Mouse (Mus musculus) CD4-positive, CD25-positive, alpha-beta regulatory T cell, adult 2 months (primary cell): ENCODE results near the gene AC129217.1.
"Not testable (repeated sequence)": the region's sequence is repeated elsewhere in the genome, so short reads cannot be mapped to it uniquely, and the experiment has no call there.

Experiments used
- DNase-seq: peaks from one replicate; pipeline ENCODE4 v3.0.0-alpha.2; 2012; ENCODE audit warnings: low read depth, low spot score

AC129217.1 gene

GRCm38 (mm10) chr19:8830664-8831063 lies 1.1 kb downstream of the AC129217.1 start:
- no peak for DNase-seq

- DNase-seq: no peak
Observed at GRCm38 (mm10) chr19:8831262-8831661, 1.7 kb downstream of the AC129217.1 start.

- DNase-seq: no peak
Observed at GRCm38 (mm10) chr19:8832971-8833370, 3.4 kb downstream of the AC129217.1 start.

- DNase-seq: not testable (repeated sequence)
Observed at GRCm38 (mm10) chr19:8836327-8836726, 6.8 kb downstream of the AC129217.1 start.

GRCm38 (mm10) chr19:8837251-8837791 lies 7.7 kb downstream of the AC129217.1 start, which contains the start of gene Bscl2:
Bscl2 (plus strand) TSS chr19:8837467.
- DNase-seq: peak; percentile 89

GRCm38 (mm10) chr19:8838041-8838730 lies 8.6 kb downstream of the AC129217.1 start:
- peak; percentile 34 for DNase-seq

GRCm38 (mm10) chr19:8839103-8839907 lies 9.7 kb downstream of the AC129217.1 start, which contains the start of gene Gng3:
Gng3 (minus strand) TSS chr19:8839194.
- no peak for DNase-seq

- DNase-seq: peak; percentile 67
Observed at GRCm38 (mm10) chr19:8839908-8840791, 10.6 kb downstream of the AC129217.1 start.

GRCm38 (mm10) chr19:8841012-8841411 lies 11.4 kb downstream of the AC129217.1 start:
- no peak for DNase-seq

GRCm38 (mm10) chr19:8842961-8843360 lies 13.4 kb downstream of the AC129217.1 start:
- DNase-seq: no peak

GRCm38 (mm10) chr19:8844371-8845129 lies 15.0 kb downstream of the AC129217.1 start:
- DNase-seq: peak; percentile 88

- no peak for DNase-seq
Observed at GRCm38 (mm10) chr19:8848356-8848755, 18.8 kb downstream of the AC129217.1 start.

GRCm38 (mm10) chr19:8850402-8850901 lies 20.9 kb downstream of the AC129217.1 start, which contains the start of gene Lrrn4cl:
Lrrn4cl (plus strand) TSS chr19:8850768.
- no peak for DNase-seq

GRCm38 (mm10) chr19:8851639-8852038 lies 22.1 kb downstream of the AC129217.1 start:
- no peak for DNase-seq

- no peak for DNase-seq
Observed at GRCm38 (mm10) chr19:8852236-8852928, 22.8 kb downstream of the AC129217.1 start.

GRCm38 (mm10) chr19:8853117-8853516 lies 23.5 kb downstream of the AC129217.1 start:
- no peak for DNase-seq

GRCm38 (mm10) chr19:8857689-8858088 lies 28.1 kb downstream of the AC129217.1 start:
- DNase-seq: peak; percentile 70

- peak; percentile 73 for DNase-seq
Observed at GRCm38 (mm10) chr19:8859018-8859417, 29.4 kb downstream of the AC129217.1 start.

GRCm38 (mm10) chr19:8864265-8864664 lies 34.7 kb downstream of the AC129217.1 start:
- DNase-seq: no peak

GRCm38 (mm10) chr19:8870381-8870780 lies 40.8 kb downstream of the AC129217.1 start:
- not testable (repeated sequence) for DNase-seq
